Mouse (Mus musculus) liver, adult 2 months (tissue): Measurements from ENCODE around the gene Ercc2.
A peak's percentile ranks its signal among the peaks of the same experiment; 100 is the strongest.

Experiments
- CTCF ChIP-seq: fragments of 200-500 bp; IDR thresholded peaks from 2 replicates; pipeline ENCODE4 v1.5.1; 2011; ENCODE audit warnings: low read depth, low read length, control low read depth
- POLR2A ChIP-seq: fragments of 200-500 bp; IDR thresholded peaks from 2 replicates; pipeline ENCODE4 v1.6.1; 2011; ENCODE audit warnings: low read length, control low read depth; ENCODE audit not compliant: insufficient read depth; ENCODE audit errors: extremely low read depth

DNA sequence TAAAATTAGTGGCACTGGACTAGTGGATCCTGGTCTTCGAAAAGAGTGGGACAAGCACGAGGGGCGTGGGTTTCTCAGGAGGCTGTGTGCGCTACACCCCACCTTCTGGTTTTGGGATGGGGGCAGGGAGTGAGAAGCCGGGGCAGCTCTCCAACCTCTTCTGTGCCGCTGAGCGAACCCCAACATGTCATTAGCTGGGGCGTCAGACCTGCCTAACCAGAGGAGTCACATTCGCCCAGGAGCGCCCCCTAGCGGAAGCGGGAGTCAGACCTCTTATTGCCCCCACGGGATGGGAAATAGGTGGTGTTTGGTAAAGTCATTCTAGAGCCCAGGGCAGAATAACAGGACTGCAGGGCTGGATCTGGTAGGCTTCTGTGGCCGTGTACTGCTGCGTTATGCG lies 20.1 kb upstream of the Ercc2 start:
- TF ChIP-seq CTCF (peak; percentile 89), POLR2A (no peak)
